Mouse (Mus musculus) ZHBTc4 (cell line): Measurements from ENCODE around the gene St6galnac6.

ENCODE experiments used
- DNase-seq: peaks from one replicate; pipeline ENCODE4 v3.0.0-alpha.2; 2011; ENCODE audit warnings: low read depth, low spot score

Gene St6galnac6

GRCm38 (mm10) chr2:32617109-32617508 lies 17.6 kb downstream of the St6galnac6 start:
- DNase-seq, result no peak

- peak; percentile 75 for DNase-seq
These were observed 18.1 kb downstream of the St6galnac6 start for GRCm38 (mm10) chr2:32617601-32618000.

- no peak for DNase-seq
These were observed 18.5 kb downstream of the St6galnac6 start for GRCm38 (mm10) chr2:32618051-32618450.

- no peak for DNase-seq
These were observed 21.4 kb downstream of the St6galnac6 start for GRCm38 (mm10) chr2:32620682-32621516.

GRCm38 (mm10) chr2:32621517-32621859 lies 22.0 kb downstream of the St6galnac6 start, which contains the start of gene Ak1:
Ak1 (plus strand) TSS chr2:32621758.
- no peak for DNase-seq

GRCm38 (mm10) chr2:32624111-32624748 lies 24.7 kb downstream of the St6galnac6 start:
- DNase-seq, result no peak

- no peak for DNase-seq
These were observed 25.8 kb downstream of the St6galnac6 start for GRCm38 (mm10) chr2:32625212-32625872.

- DNase-seq, result no peak
These were observed 26.6 kb downstream of the St6galnac6 start for GRCm38 (mm10) chr2:32625873-32626694.

- DNase-seq, result no peak
These were observed 27.9 kb downstream of the St6galnac6 start for GRCm38 (mm10) chr2:32627266-32628043.

GRCm38 (mm10) chr2:32628044-32628550 lies 28.6 kb downstream of the St6galnac6 start:
- peak; percentile 69 for DNase-seq

- no peak for DNase-seq
These were observed 29.2 kb downstream of the St6galnac6 start for GRCm38 (mm10) chr2:32628729-32629128.

- DNase-seq, result peak; percentile 97
These were observed 29.9 kb downstream of the St6galnac6 start for GRCm38 (mm10) chr2:32629276-32629976.

- no peak for DNase-seq
These were observed 30.5 kb downstream of the St6galnac6 start for GRCm38 (mm10) chr2:32630036-32630435.

- no peak for DNase-seq
These were observed 31.5 kb downstream of the St6galnac6 start for GRCm38 (mm10) chr2:32631046-32631445.

GRCm38 (mm10) chr2:32631737-32632394 lies 32.4 kb downstream of the St6galnac6 start:
- peak; percentile 91 for DNase-seq

- no peak for DNase-seq
These were observed 34.2 kb downstream of the St6galnac6 start for GRCm38 (mm10) chr2:32633660-32634059.

GRCm38 (mm10) chr2:32634277-32635105 lies 35.0 kb downstream of the St6galnac6 start:
- no peak for DNase-seq

- DNase-seq, result no peak
These were observed 37.1 kb downstream of the St6galnac6 start for GRCm38 (mm10) chr2:32636617-32637016.
